Mouse (Mus musculus) heart, adult 2 months (tissue): ENCODE data around the gene Kcna7. TPM values are rescaled to one million over a fixed set of nuclear protein-coding genes. Genes with fewer than 3 reads are reported as not detected.

Experiments
- DNase-seq, 2 experiments: peaks; one replicate each; pipeline ENCODE4 v3.0.0; 2021
- H3K27ac ChIP-seq: fragments of 200-600 bp; 2 replicates; pipeline ENCODE4 v1.8.1; 2022
- H3K27me3 ChIP-seq: fragments of 200-500 bp; 2 replicates; pipeline ENCODE4 v1.6.1; 2012; ENCODE audit warnings: mild to moderate bottlenecking, low read length, inconsistent platforms, mixed read lengths; ENCODE audit not compliant: control insufficient read depth, insufficient read depth
- H3K36me3 ChIP-seq: fragments of 200-500 bp; 2 replicates; pipeline ENCODE4 v1.6.1; 2012; ENCODE audit warnings: low read length, inconsistent platforms; ENCODE audit not compliant: control insufficient read depth, insufficient read depth
- H3K4me1 ChIP-seq: fragments of 200-500 bp; 2 replicates; pipeline ENCODE4 v1.6.1; 2011; ENCODE audit warnings: low read length; ENCODE audit not compliant: control insufficient read depth, insufficient read depth
- H3K4me3 ChIP-seq: fragments of 200-600 bp; 2 replicates; pipeline ENCODE4 v1.8.1; 2022
- H3K79me2 ChIP-seq: fragments of 200-500 bp; replicated peaks from 2 replicates; pipeline ENCODE4 v1.6.1; 2012; ENCODE audit warnings: mild to moderate bottlenecking, inconsistent platforms, low read length, moderate library complexity, mixed read lengths; ENCODE audit not compliant: control insufficient read depth, insufficient read depth
- H3K9ac ChIP-seq: fragments of 200-500 bp; 2 replicates; pipeline ENCODE4 v1.6.1; 2012; ENCODE audit warnings: low read depth, mild to moderate bottlenecking, control low read depth, inconsistent platforms, low read length, mixed read lengths
- CTCF ChIP-seq: fragments of 200-600 bp; IDR thresholded peaks from 2 replicates; pipeline ENCODE4 v1.8.1; 2022; ENCODE audit warnings: antibody characterized with exemption, mild to moderate bottlenecking, moderate library complexity
- EP300 ChIP-seq: fragments of 200-500 bp; IDR thresholded peaks from 2 replicates; pipeline ENCODE4 v1.6.1; 2011; ENCODE audit warnings: low read depth, low read length, control low read depth; ENCODE audit not compliant: insufficient read depth
- POLR2A ChIP-seq: fragments of 200-500 bp; IDR thresholded peaks from 2 replicates; pipeline ENCODE4 v1.6.1; 2011; ENCODE audit warnings: mild to moderate bottlenecking, low read depth, low read length, control low read depth; ENCODE audit not compliant: insufficient read depth
- WGBS: fragments of 180-500 bp; shearing (Covaris S2); methylation state at CpG from one replicate; pipeline ENCODE4 v1.1.7; 2018; 5-methylcytosine and 5-hydroxymethylcytosine counted together
- intact Hi-C: fragments of 180-260 bp; cut with DNase I; formaldehyde crosslinking; loops from one replicate; pipeline ENCODE4 v1.15.1; 2025
- polyA plus RNA-seq: library from polyadenylated mRNA; depleted of rRNA; stranded (reverse); fragments of >200 nt; gene quantifications from 2 replicates; pipeline ENCODE4 v1.2.3, GENCODE M21; 2012
- total RNA-seq, 2 experiments: library from RNA; stranded (reverse); gene quantifications; 2 replicates each; pipeline ENCODE4 v1.2.3; 2021

Kcna7 gene
- total and polyA plus RNA-seq, 3 experiments = 5.9 to 6.7 (median 6.0) TPM

DNA sequence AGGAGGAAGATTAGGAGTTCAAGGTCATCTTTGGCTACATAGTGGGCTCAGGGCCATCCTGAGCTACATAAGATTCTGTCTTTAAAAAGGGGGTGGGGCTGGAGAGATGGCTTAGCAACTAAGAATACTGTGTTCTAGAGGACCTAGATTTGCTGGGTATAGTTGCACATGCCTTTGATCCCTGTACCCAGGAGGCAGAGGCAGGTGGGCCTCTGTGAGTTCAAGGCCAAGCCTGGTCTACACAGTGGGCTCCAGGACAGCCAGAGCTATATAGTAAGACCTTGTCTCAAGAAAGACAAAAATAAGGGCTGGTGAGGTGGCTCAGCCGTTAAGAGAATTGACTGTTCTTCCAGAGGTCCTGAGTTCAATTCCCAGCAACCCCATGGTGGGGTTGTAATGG, 44.5 kb downstream of the Kcna7 start:
- TF ChIP-seq CTCF (no peak), POLR2A (no peak), EP300 (no peak)
- Histone ChIP-seq H3K27me3 (no peaks in the 10 kb centered on the region), H3K79me2 (no peaks in the 10 kb centered on the region), H3K9ac (no peak overlapping the region), H3K4me1 (no peaks in the 10 kb centered on the region), H3K4me3 (no peak overlapping the region), H3K36me3 (no peaks in the 10 kb centered on the region), H3K27ac (no peak overlapping the region)
- no peak for DNase-seq
- WGBS = 81% methylated on average over 1 of the region's 1 CpGs
- intact Hi-C loops = loop anchor here (2.0 kb wide), 1 partner anchor 111 kb away; no protein-coding TSS in a partner anchor

DNA sequence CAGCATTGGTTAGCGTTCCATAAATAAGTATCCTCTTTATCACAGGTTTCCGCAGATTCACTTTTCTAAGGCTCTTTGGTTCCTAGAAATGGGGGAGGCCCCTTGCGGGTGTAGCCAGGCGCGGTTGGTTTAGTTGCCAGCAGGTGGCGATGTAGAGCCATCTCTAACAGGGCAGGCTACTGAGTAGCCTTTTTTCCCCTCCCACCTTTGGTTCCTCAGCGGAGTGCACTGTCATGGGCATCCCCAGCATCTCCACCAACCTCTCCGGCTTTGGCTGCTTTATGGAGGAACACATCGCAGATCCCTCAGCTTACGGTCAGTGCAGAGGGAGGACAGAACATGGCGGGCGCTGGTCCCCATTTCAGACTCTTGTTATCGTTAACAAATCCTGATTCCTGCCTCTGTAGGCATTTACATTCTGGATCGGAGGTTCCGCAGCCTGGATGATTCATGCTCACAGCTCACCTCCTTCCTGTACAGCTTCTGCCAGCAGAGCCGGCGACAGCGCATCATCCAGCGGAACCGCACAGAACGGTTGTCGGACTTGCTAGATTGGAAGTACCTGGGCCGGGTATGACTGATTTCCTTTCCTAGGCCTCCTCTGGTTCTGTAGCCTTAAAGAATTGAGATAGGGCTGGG, 46.0 kb downstream of the Kcna7 start:
- no peak overlapping the region for H3K27ac ChIP-seq
- H3K27me3 ChIP-seq = no peaks in the 10 kb centered on the region
- no peak overlapping the region for H3K9ac ChIP-seq
- no peaks in the 10 kb centered on the region for H3K79me2 ChIP-seq
- WGBS = 55% methylated on average over 23 of the region's 23 CpGs
- intact Hi-C loops = loop anchor here (2.0 kb wide), 1 partner anchor 109 kb away; no protein-coding TSS in a partner anchor
- H3K4me1 ChIP-seq = no peaks in the 10 kb centered on the region
- H3K4me3 ChIP-seq = no peak overlapping the region
- peak; percentile 34; the same call in 1 of the 2 replicates for TF ChIP-seq EP300
- TF ChIP-seq CTCF = peak; percentile 97
- TF ChIP-seq POLR2A = no peak
- peak; percentile 80 to 85 for DNase-seq
- no peaks in the 10 kb centered on the region for H3K36me3 ChIP-seq

DNA sequence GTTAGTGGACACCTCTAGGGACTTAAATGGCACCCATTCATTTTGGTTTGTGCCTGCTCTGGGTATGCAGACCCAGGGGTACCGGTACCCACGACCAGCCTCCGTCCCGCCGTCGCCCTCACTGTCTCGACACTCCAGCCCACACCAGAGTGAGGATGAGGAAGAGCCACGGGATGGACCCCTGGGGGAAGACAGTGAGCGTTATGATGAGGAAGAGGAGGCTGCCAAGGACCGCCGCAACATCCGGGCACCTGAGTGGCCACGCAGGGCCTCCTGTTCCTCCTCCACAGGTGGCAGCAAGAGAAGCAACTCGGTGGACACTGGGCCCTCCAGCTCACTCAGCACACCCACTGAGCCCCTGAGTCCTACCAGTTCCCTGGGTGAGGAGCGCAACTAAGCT, 49.5 kb downstream of the Kcna7 start:
- 84% methylated on average over 15 of the region's 15 CpGs for WGBS
- Histone ChIP-seq H3K4me1 (peaks cover 6% of the 10 kb centered on the region; the same call in 1 of the 2 replicates), H3K36me3 (peaks cover 12% of the 10 kb centered on the region), H3K27me3 (no peaks in the 10 kb centered on the region), H3K9ac (no peak overlapping the region), H3K27ac (no peak overlapping the region), H3K79me2 (no peaks in the 10 kb centered on the region), H3K4me3 (no peak overlapping the region)
- no peak for DNase-seq
- intact Hi-C loops = no loop called here
- TF ChIP-seq CTCF (no peak), EP300 (no peak), POLR2A (no peak)

DNA sequence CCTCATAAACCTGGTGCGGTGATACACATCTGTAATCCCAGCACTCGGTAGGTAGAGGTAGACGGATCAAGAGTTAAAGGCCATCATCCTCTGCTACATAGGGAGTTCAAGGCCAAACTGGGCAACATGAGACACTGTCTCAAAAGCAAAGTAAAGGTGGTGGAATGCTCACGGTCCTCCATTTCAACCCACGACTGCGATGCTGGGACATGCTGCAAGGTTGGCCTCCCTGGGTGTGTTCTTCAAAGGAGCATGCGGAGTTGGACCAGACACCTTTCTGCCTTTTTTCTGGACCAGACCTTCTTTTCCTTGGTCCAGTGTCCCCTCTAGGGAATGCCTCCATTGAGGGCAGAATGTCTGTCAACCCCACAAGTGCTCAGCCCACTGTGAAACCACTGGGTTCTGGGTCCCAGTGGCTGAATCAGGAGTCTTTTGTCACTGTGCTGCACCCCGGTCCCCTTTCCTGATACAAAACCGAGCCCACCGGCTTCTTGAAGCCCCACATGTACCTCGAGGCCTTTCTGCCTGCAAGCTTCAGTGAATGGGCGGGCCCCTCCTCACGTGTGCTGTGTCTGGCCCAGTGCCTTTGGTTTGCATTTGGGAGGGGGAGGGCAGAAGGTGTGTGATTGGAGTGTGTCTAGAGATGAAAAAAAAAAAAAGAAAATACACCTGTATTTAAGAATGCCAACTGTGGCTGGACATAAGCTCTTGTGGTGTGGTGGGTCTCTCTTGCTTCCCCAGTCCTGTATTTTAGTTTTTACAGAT, 50.7 kb downstream of the Kcna7 start:
- DNase-seq = no peak
- intact Hi-C loops = no loop called here
- TF ChIP-seq EP300 (no peak), POLR2A (no peak), CTCF (no peak)
- Histone ChIP-seq H3K4me1 (peaks cover 14% of the 10 kb centered on the region), H3K36me3 (peaks cover 12% of the 10 kb centered on the region), H3K9ac (no peak overlapping the region), H3K79me2 (no peaks in the 10 kb centered on the region), H3K27ac (no peak overlapping the region), H3K27me3 (no peaks in the 10 kb centered on the region), H3K4me3 (no peak overlapping the region)
- 81% methylated on average over 13 of the region's 13 CpGs for WGBS

DNA sequence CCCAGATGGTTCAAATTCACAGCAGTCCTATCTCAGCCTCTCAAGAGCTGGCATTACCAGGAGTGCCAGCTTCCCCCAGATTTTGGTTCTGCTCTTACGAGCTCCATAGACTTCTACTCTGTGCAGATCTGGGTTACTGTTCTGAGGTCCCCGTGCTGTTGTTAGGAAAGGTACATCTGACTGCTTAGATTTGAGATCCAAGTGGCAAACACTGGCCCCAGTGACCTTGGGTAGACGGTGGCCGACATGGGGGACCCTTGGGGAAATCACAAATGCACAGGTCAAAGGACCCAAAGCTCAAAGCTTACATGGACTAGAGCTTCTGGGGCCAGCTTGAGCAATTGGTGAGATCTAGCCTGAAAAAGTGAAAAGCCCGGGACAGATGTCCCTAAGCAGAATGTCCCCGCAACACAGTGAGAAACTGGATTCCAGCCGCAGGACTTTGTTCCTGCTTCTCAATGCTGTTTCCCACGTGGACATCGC, 51.3 kb downstream of the Kcna7 start:
- Histone ChIP-seq H3K4me1 (peaks cover 15% of the 10 kb centered on the region), H3K4me3 (no peak overlapping the region), H3K79me2 (no peaks in the 10 kb centered on the region), H3K27me3 (no peaks in the 10 kb centered on the region), H3K9ac (no peak overlapping the region), H3K36me3 (peaks cover 12% of the 10 kb centered on the region), H3K27ac (peak overlapping the region; percentile 52; the same call in 1 of the 2 replicates)
- intact Hi-C loops = no loop called here
- 37% methylated on average over 9 of the region's 9 CpGs for WGBS
- no peak for TF ChIP-seq CTCF
- no peak for TF ChIP-seq EP300
- TF ChIP-seq POLR2A = no peak
- no peak for DNase-seq
